Mouse (Mus musculus): ENCODE results near the gene Mypop.

- TF ChIP-seq CTCF (conservative IDR thresholded peaks at IDR 0.05; ENCODE audit: low read length) (no peak), POU5F1 (IDR thresholded peaks at IDR 0.05; ENCODE audit: borderline replicate concordance, low read length) (no peak)
These were observed 25.0 kb downstream of the Mypop start for GRCm38 (mm10) chr7:19016042-19016441.

Data from E14TG2a.4 (cell line).